Mouse (Mus musculus) right cerebral cortex, adult 18-20 months (tissue): ENCODE data around the gene Ovca2.

Experiments used
- DNase-seq: peaks from one replicate; pipeline ENCODE4 v3.0.0; 2022; ENCODE audit warnings: mixed read lengths

Ovca2 gene

GRCm38 (mm10) chr11:75148332-75149035 lies 30.2 kb downstream of the Ovca2 start:
- DNase-seq, result no peak

GRCm38 (mm10) chr11:75147846-75148168 lies 30.8 kb downstream of the Ovca2 start:
- DNase-seq, result no peak

- DNase-seq, result no peak
Measured at GRCm38 (mm10) chr11:75147106-75147845, 31.4 kb downstream of the Ovca2 start.

GRCm38 (mm10) chr11:75145841-75146240 lies 32.8 kb downstream of the Ovca2 start:
- no peak for DNase-seq

GRCm38 (mm10) chr11:75142749-75143148 lies 35.9 kb downstream of the Ovca2 start:
- no peak for DNase-seq

GRCm38 (mm10) chr11:75141913-75142312 lies 36.7 kb downstream of the Ovca2 start:
- no peak for DNase-seq

GRCm38 (mm10) chr11:75141038-75141437 lies 37.6 kb downstream of the Ovca2 start:
- no peak for DNase-seq

GRCm38 (mm10) chr11:75140431-75140830 lies 38.2 kb downstream of the Ovca2 start:
- DNase-seq, result no peak

- DNase-seq, result no peak
Measured at GRCm38 (mm10) chr11:75139122-75139963, 39.3 kb downstream of the Ovca2 start.

- DNase-seq, result no peak
Measured at GRCm38 (mm10) chr11:75136666-75137398, 41.8 kb downstream of the Ovca2 start.

- no peak for DNase-seq
Measured at GRCm38 (mm10) chr11:75135358-75135757, 43.3 kb downstream of the Ovca2 start.

GRCm38 (mm10) chr11:75134485-75135068 lies 44.1 kb downstream of the Ovca2 start:
- no peak for DNase-seq

- DNase-seq, result no peak
Measured at GRCm38 (mm10) chr11:75133951-75134350, 44.7 kb downstream of the Ovca2 start.

GRCm38 (mm10) chr11:75133391-75133790 lies 45.2 kb downstream of the Ovca2 start:
- no peak for DNase-seq

GRCm38 (mm10) chr11:75132278-75132677 lies 46.4 kb downstream of the Ovca2 start:
- peak; percentile 70 for DNase-seq

- no peak for DNase-seq
Measured at GRCm38 (mm10) chr11:75131300-75131699, 47.3 kb downstream of the Ovca2 start.

GRCm38 (mm10) chr11:75129481-75129880 lies 49.2 kb downstream of the Ovca2 start:
- DNase-seq, result no peak

- DNase-seq, result no peak
Measured at GRCm38 (mm10) chr11:75126384-75126783, 52.3 kb downstream of the Ovca2 start.
